Mouse (Mus musculus) midbrain, postnatal 0 days (tissue): ENCODE measurements around the gene Fam107a. TPM values are rescaled to one million over a fixed set of nuclear protein-coding genes. Genes with fewer than 3 reads are reported as not detected.

Source experiments
- ATAC-seq: fragments of 200-750 bp; cut with Nextera tagmentation; 2 replicates; pipeline ENCODE4 v1.8.0; 2017; ENCODE audit warnings: moderate number of reproducible peaks, mild to moderate bottlenecking, moderate TSS enrichment, moderate library complexity; ENCODE audit not compliant: low FRiP score
- DNase-seq: peaks from one replicate; pipeline ENCODE4 v3.0.0-alpha.2; 2015; ENCODE audit warnings: low spot score
- H3K27ac ChIP-seq: fragments of 300-500 bp; sonication (generic); 2 replicates; pipeline ENCODE4 v1.5.1; 2014; ENCODE audit warnings: low read depth, mild to moderate bottlenecking, low read length, mixed read lengths
- H3K27me3 ChIP-seq: fragments of 300-500 bp; sonication (generic); 2 replicates; pipeline ENCODE4 v1.6.1; 2014; ENCODE audit warnings: low read length, control low read depth, mixed read lengths; ENCODE audit not compliant: insufficient read depth
- H3K36me3 ChIP-seq: fragments of 300-500 bp; sonication (generic); 2 replicates; pipeline ENCODE4 v1.6.1; 2014; ENCODE audit warnings: low read length, control low read depth, mixed read lengths; ENCODE audit not compliant: insufficient read depth
- H3K4me1 ChIP-seq: fragments of 300-500 bp; sonication (generic); 2 replicates; pipeline ENCODE4 v1.6.1; 2014; ENCODE audit warnings: mild to moderate bottlenecking, control low read depth, antibody characterized with exemption, low read length, mixed read lengths; ENCODE audit not compliant: insufficient read depth
- H3K4me2 ChIP-seq: fragments of 300-500 bp; sonication (generic); 2 replicates; pipeline ENCODE4 v1.6.1; 2014; ENCODE audit warnings: low read depth, mild to moderate bottlenecking, low read length, mixed read lengths; ENCODE audit not compliant: poor library complexity, severe bottlenecking
- H3K4me3 ChIP-seq: fragments of 300-500 bp; sonication (generic); 2 replicates; pipeline ENCODE4 v1.5.1; 2014; ENCODE audit warnings: low read depth, mild to moderate bottlenecking, low read length, moderate library complexity
- H3K9ac ChIP-seq: fragments of 300-500 bp; sonication (generic); replicated peaks from 2 replicates; pipeline ENCODE4 v1.6.1; 2014; ENCODE audit warnings: mild to moderate bottlenecking, low read length, moderate library complexity, mixed read lengths; ENCODE audit not compliant: poor library complexity, severe bottlenecking
- H3K9me3 ChIP-seq: fragments of 300-500 bp; sonication (generic); 2 replicates; pipeline ENCODE4 v1.6.1; 2016; ENCODE audit warnings: low read length, control low read depth
- CTCF ChIP-seq: IDR thresholded peaks from 2 replicates; pipeline ENCODE4 v1.5.1; 2016; ENCODE audit warnings: antibody characterized with exemption, mild to moderate bottlenecking
- WGBS: fragments of 180-500 bp; shearing (Covaris S2); extraction: QIAGEN DNeasy Blood & Tissue Kit; methylation state at CpG from one replicate; pipeline ENCODE4 v1.1.7; 2014; 5-methylcytosine and 5-hydroxymethylcytosine counted together
- polyA plus RNA-seq: library from polyadenylated mRNA; unstranded; fragments of >200 nt; fragmentation: Nextera tagmentation; extraction: Ambion mirVana; gene quantifications from 2 replicates; pipeline ENCODE4 v1.2.1, GENCODE M21; 2015
- total RNA-seq: library from RNA; depleted of rRNA; stranded (reverse); fragments of >200 nt; gene quantifications from 2 replicates; pipeline ENCODE4 v1.2.3, GENCODE M21; 2014; rRNA removed

Gene Fam107a
- total and polyA plus RNA-seq, 2 experiments from 2014 or later, result 1.4 to 14.6 TPM

GRCm38 (mm10) chr14:8250141-8250871 is 67.5 kb downstream of the Fam107a start:
- Histone ChIP-seq H3K4me2 (no peak overlapping the region), H3K27ac (no peak overlapping the region), H3K9me3 (no peaks in the 10 kb centered on the region), H3K4me3 (no peak overlapping the region), H3K4me1 (no peaks in the 10 kb centered on the region), H3K27me3 (no peaks in the 10 kb centered on the region), H3K36me3 (no peaks in the 10 kb centered on the region), H3K9ac (no peak overlapping the region)
- TF ChIP-seq CTCF, result no peak
- ATAC-seq (no peak), DNase-seq (no peak)
- 85% methylated on average over 9 of the region's 9 CpGs for WGBS

DNA sequence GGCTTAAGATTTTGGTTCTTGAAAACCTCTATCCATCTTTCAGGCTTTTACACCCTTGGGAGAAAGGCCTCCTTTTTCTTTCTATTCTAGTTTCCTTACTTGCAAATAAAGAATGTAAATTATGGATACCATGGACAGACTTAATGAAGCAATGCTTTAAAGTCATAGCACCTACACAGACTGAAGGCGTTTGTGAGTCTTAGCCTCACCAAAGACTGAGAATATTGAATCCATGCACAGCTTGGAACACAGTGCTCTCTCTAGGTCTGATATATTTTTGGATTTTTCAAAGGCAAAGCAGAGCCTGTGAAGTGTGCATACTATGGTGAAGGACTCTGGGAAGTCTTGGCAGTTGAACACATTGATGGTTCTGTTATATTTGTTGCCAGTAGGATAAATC is 68.6 kb downstream of the Fam107a start:
- TF ChIP-seq CTCF, result no peak

DNA sequence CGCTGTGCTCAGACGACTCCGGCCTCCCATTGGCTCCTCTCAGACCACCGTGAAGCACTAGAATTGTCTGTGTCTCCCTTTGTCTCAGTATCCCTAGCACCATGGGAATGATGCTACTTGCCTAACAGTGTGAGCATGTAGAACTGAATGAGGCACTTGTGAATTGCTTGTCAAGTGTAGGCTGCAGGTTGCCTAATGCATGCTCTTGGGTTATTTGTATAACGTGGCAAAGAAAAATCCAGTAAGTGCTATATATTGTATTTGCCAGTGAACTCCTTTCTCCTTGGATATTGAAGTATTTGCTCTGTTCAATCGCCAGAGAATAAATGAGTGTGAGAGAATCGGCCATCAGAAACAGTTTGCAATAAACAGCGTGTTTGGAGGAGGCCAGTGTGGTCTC is 70.9 kb downstream of the Fam107a start:
- Histone ChIP-seq H3K27me3 (no peaks in the 10 kb centered on the region), H3K9ac (no peak overlapping the region), H3K4me3 (no peak overlapping the region), H3K9me3 (no peaks in the 10 kb centered on the region), H3K27ac (no peak overlapping the region), H3K4me1 (no peaks in the 10 kb centered on the region), H3K36me3 (no peaks in the 10 kb centered on the region), H3K4me2 (no peak overlapping the region)
- no peak for TF ChIP-seq CTCF
- ATAC-seq (no peak), DNase-seq (no peak)
- WGBS, result 79% methylated on average over 8 of the region's 8 CpGs

More for the DNA sequence above, 68.6 kb downstream of the Fam107a start:
- no peak overlapping the region for H3K9ac ChIP-seq
- no peaks in the 10 kb centered on the region for H3K36me3 ChIP-seq
- WGBS, result 83% methylated on average over 1 of the region's 1 CpGs
- no peaks in the 10 kb centered on the region for H3K27me3 ChIP-seq
- no peak overlapping the region for H3K27ac ChIP-seq
- DNase-seq (no peak), ATAC-seq (no peak)
- H3K4me1 ChIP-seq, result no peaks in the 10 kb centered on the region
- no peaks in the 10 kb centered on the region for H3K9me3 ChIP-seq
- H3K4me3 ChIP-seq, result no peak overlapping the region
- H3K4me2 ChIP-seq, result no peak overlapping the region

Other genes starting within 250 kb of the Fam107a start
- gene Rpp14, start 237.7 kb downstream of the Fam107a start, total RNA-seq, result 20.6 and 31.1 TPM in 2 replicates
- gene Rpp14, start 237.7 kb downstream of the Fam107a start, polyA plus RNA-seq, result 35.5 and 39.6 TPM in 2 replicates
- gene Pxk, start 219.8 kb downstream of the Fam107a start, total RNA-seq, result 37.3 and 55.5 TPM in 2 replicates
- gene Pxk, start 219.8 kb downstream of the Fam107a start, polyA plus RNA-seq, result 54.3 and 58.3 TPM in 2 replicates
- 153 and 192 TPM in 2 replicates for gene Pdhb, start 145.0 kb downstream of the Fam107a start, total RNA-seq
- gene Pdhb, start 145.0 kb downstream of the Fam107a start, polyA plus RNA-seq, result 256 and 264 TPM in 2 replicates
- gene Kctd6, start 103.9 kb downstream of the Fam107a start, total RNA-seq, result 18.7 and 23.1 TPM in 2 replicates
- gene Kctd6, start 103.9 kb downstream of the Fam107a start, polyA plus RNA-seq, result 33.6 and 42.8 TPM in 2 replicates
- gene Acox2, start 58.7 kb downstream of the Fam107a start, total RNA-seq, result 0.44 TPM in 1 of 2 replicates, not detected in the other
- gene Acox2, start 58.7 kb downstream of the Fam107a start, polyA plus RNA-seq, result 0.10 and 0.28 TPM in 2 replicates
- gene Oit1, start 60.7 kb upstream of the Fam107a start, total RNA-seq, result not detected in 2 replicates
- gene Oit1, start 60.7 kb upstream of the Fam107a start, polyA plus RNA-seq, result 0.13 TPM in 1 of 2 replicates, not detected in the other